Mouse (Mus musculus) brown adipose tissue, adult 24 weeks (tissue): Measurements from ENCODE around the gene Bbs12. TPM values are rescaled to one million over a fixed set of nuclear protein-coding genes. Genes with fewer than 3 reads are reported as not detected.
A peak's percentile ranks its signal among the peaks of the same experiment; 100 is the strongest.

Experiments used
- H3K27ac ChIP-seq: fragments of 200-500 bp; replicated peaks from 2 replicates; pipeline ENCODE4 v1.5.1; 2012; ENCODE audit warnings: low read depth, mild to moderate bottlenecking, low read length
- H3K4me1 ChIP-seq: fragments of 200-500 bp; 2 replicates; pipeline ENCODE4 v1.6.1; 2012; ENCODE audit warnings: low read length, mixed read lengths; ENCODE audit not compliant: control insufficient read depth, insufficient read depth, insufficient read length
- H3K4me3 ChIP-seq: fragments of 200-500 bp; 2 replicates; pipeline ENCODE4 v1.5.1; 2012; ENCODE audit warnings: low read depth, mild to moderate bottlenecking, low read length, moderate library complexity; ENCODE audit not compliant: insufficient read depth
- polyA plus RNA-seq: library from polyadenylated mRNA; stranded (reverse); fragments of >200 nt; gene quantifications from 2 replicates; pipeline ENCODE4 v1.2.4, GENCODE M21; 2012; ENCODE audit not compliant: missing spikeins, insufficient read depth, insufficient read length

The Bbs12 gene
- polyA plus RNA-seq, 1 experiment = 1.3 TPM

GRCm38 (mm10) chr3:37303392-37304139 lies 8.8 kb upstream of the Bbs12 start:
- H3K27ac ChIP-seq = no peak overlapping the region
- H3K4me1 ChIP-seq = no peaks in the 10 kb centered on the region
- no peak overlapping the region for H3K4me3 ChIP-seq

GRCm38 (mm10) chr3:37311897-37312369 lies 421 bp upstream of the Bbs12 start:
- no peak overlapping the region for H3K27ac ChIP-seq
- peak overlapping the region; percentile 61 for H3K4me3 ChIP-seq

GRCm38 (mm10) chr3:37313371-37313770 lies 1.0 kb downstream of the Bbs12 start:
- Histone ChIP-seq H3K4me3 (peak overlapping the region; percentile 27; the same call in 1 of the 2 replicates), H3K27ac (no peak overlapping the region), H3K4me1 (0 out of 2 replicates have a peak, but pooled peaks cover 3% of the 10 kb centered on the region)

More at GRCm38 (mm10) chr3:37311897-37312369, 421 bp upstream of the Bbs12 start:
- 0 out of 2 replicates have a peak, but pooled peaks cover 3% of the 10 kb centered on the region for H3K4me1 ChIP-seq

GRCm38 (mm10) chr3:37316233-37316632 lies 3.9 kb downstream of the Bbs12 start:
- Histone ChIP-seq H3K4me1 (0 out of 2 replicates have a peak, but pooled peaks cover 3% of the 10 kb centered on the region), H3K4me3 (no peak overlapping the region), H3K27ac (no peak overlapping the region)

GRCm38 (mm10) chr3:37324310-37324709 lies 12.0 kb downstream of the Bbs12 start:
- H3K4me3 ChIP-seq = no peak overlapping the region
- H3K4me1 ChIP-seq = peaks cover 2% of the 10 kb centered on the region; the same call in 1 of the 2 replicates
- H3K27ac ChIP-seq = no peak overlapping the region

- Histone ChIP-seq H3K27ac (no peak overlapping the region), H3K4me1 (peaks cover 2% of the 10 kb centered on the region; the same call in 1 of the 2 replicates), H3K4me3 (no peak overlapping the region)
Observed at GRCm38 (mm10) chr3:37325317-37326112, 13.2 kb downstream of the Bbs12 start.

GRCm38 (mm10) chr3:37326627-37327026 lies 14.3 kb downstream of the Bbs12 start:
- Histone ChIP-seq H3K4me1 (peaks cover 2% of the 10 kb centered on the region; the same call in 1 of the 2 replicates), H3K4me3 (no peak overlapping the region), H3K27ac (no peak overlapping the region)

- H3K4me3 ChIP-seq = no peak overlapping the region
- peaks cover 2% of the 10 kb centered on the region; the same call in 1 of the 2 replicates for H3K4me1 ChIP-seq
- no peak overlapping the region for H3K27ac ChIP-seq
Observed at GRCm38 (mm10) chr3:37328489-37328888, 16.1 kb downstream of the Bbs12 start.

GRCm38 (mm10) chr3:37329963-37330362 lies 17.6 kb downstream of the Bbs12 start:
- Histone ChIP-seq H3K4me1 (peaks cover 2% of the 10 kb centered on the region; the same call in 1 of the 2 replicates), H3K4me3 (no peak overlapping the region), H3K27ac (no peak overlapping the region)

GRCm38 (mm10) chr3:37331999-37332449 lies 19.7 kb downstream of the Bbs12 start:
- Histone ChIP-seq H3K27ac (no peak overlapping the region), H3K4me1 (peaks cover 2% of the 10 kb centered on the region; the same call in 1 of the 2 replicates), H3K4me3 (no peak overlapping the region)

GRCm38 (mm10) chr3:37334053-37334452 lies 21.7 kb downstream of the Bbs12 start:
- Histone ChIP-seq H3K4me1 (no peaks in the 10 kb centered on the region), H3K4me3 (no peak overlapping the region), H3K27ac (no peak overlapping the region)

GRCm38 (mm10) chr3:37341110-37341509 lies 28.8 kb downstream of the Bbs12 start:
- Histone ChIP-seq H3K4me3 (no peak overlapping the region), H3K4me1 (no peaks in the 10 kb centered on the region), H3K27ac (no peak overlapping the region)

- Histone ChIP-seq H3K27ac (no peak overlapping the region), H3K4me3 (no peak overlapping the region), H3K4me1 (0 out of 2 replicates have a peak, but pooled peaks cover 2% of the 10 kb centered on the region)
Observed at GRCm38 (mm10) chr3:37342811-37343210, 30.5 kb downstream of the Bbs12 start.

- Histone ChIP-seq H3K4me1 (0 out of 2 replicates have a peak, but pooled peaks cover 4% of the 10 kb centered on the region), H3K27ac (no peak overlapping the region), H3K4me3 (peak overlapping the region; percentile 68; the same call in 1 of the 2 replicates)
Observed at GRCm38 (mm10) chr3:37347671-37348070, 35.3 kb downstream of the Bbs12 start.
